Mouse (Mus musculus) neutrophil, adult 5-6 weeks (primary cell): ENCODE measurements around the gene Nckipsd. TPM values are rescaled to one million over a fixed set of nuclear protein-coding genes. Genes with fewer than 3 reads are reported as not detected.
A peak's percentile ranks its signal among the peaks of the same experiment; 100 is the strongest.

Experiments used
- ATAC-seq: fragments of 151-379, 151-347 bp; 2 replicates; pipeline ENCODE4 v1.8.0; 2017; ENCODE audit warnings: mild to moderate bottlenecking, moderate TSS enrichment; ENCODE audit not compliant: insufficient number of reproducible peaks, poor library complexity, low FRiP score, severe bottlenecking; ENCODE audit errors: extremely low read depth
- total RNA-seq: library from RNA; stranded (forward); fragments of 200-1000 nt; gene quantifications from 2 replicates; pipeline ENCODE4 v1.2.3, GENCODE M21; 2017

Nckipsd gene
- total RNA-seq, 1 experiment from 2014 or later: 11.3 TPM

- ATAC-seq: no peak
Observed at GRCm38 (mm10) chr9:108796351-108796981, 11.7 kb upstream of the Nckipsd start.

GRCm38 (mm10) chr9:108797477-108797876, 10.7 kb upstream of the Nckipsd start:
- ATAC-seq: no peak

- ATAC-seq: no peak
Observed at GRCm38 (mm10) chr9:108798508-108799075, 9.6 kb upstream of the Nckipsd start.

GRCm38 (mm10) chr9:108799564-108799963, 8.6 kb upstream of the Nckipsd start:
- ATAC-seq: no peak

GRCm38 (mm10) chr9:108805768-108806167, 2.4 kb upstream of the Nckipsd start:
- ATAC-seq: no peak

GRCm38 (mm10) chr9:108806379-108806778, 1.8 kb upstream of the Nckipsd start:
- no peak for ATAC-seq

- no peak for ATAC-seq
Observed at GRCm38 (mm10) chr9:108806831-108807230, 1.3 kb upstream of the Nckipsd start.

- ATAC-seq: no peak
Observed at GRCm38 (mm10) chr9:108807674-108808073, 494 bp upstream of the Nckipsd start.

- ATAC-seq: no peak
Observed at GRCm38 (mm10) chr9:108809188-108809587, 1.0 kb downstream of the Nckipsd start.

- ATAC-seq: no peak
Observed at GRCm38 (mm10) chr9:108809723-108810122, 1.6 kb downstream of the Nckipsd start.

- ATAC-seq: no peak
Observed at GRCm38 (mm10) chr9:108810516-108810915, 2.3 kb downstream of the Nckipsd start.

- no peak for ATAC-seq
Observed at GRCm38 (mm10) chr9:108815557-108815956, 7.4 kb downstream of the Nckipsd start.

- no peak for ATAC-seq
Observed at GRCm38 (mm10) chr9:108819495-108819894, 11.3 kb downstream of the Nckipsd start.

- no peak for ATAC-seq
Observed at GRCm38 (mm10) chr9:108820077-108820476, 11.9 kb downstream of the Nckipsd start.

- ATAC-seq: no peak
Observed at GRCm38 (mm10) chr9:108824144-108824685, 16.0 kb downstream of the Nckipsd start.

- ATAC-seq: no peak
Observed at GRCm38 (mm10) chr9:108824755-108825413, 16.7 kb downstream of the Nckipsd start.

GRCm38 (mm10) chr9:108825820-108826699, 17.9 kb downstream of the Nckipsd start, which contains the start of gene Celsr3:
Gene Celsr3, plus strand, starts transcription at chr9:108826320.
- no peak for ATAC-seq

GRCm38 (mm10) chr9:108826700-108827340, 18.7 kb downstream of the Nckipsd start:
- peak; percentile 62 for ATAC-seq

GRCm38 (mm10) chr9:108827454-108827853, 19.3 kb downstream of the Nckipsd start:
- no peak for ATAC-seq
